Mouse (Mus musculus): Measurements from ENCODE around the gene Set. TPM values are rescaled to one million over a fixed set of nuclear protein-coding genes. Genes with fewer than 3 reads are reported as not detected.

The Set gene
- polyA plus RNA-seq, 1 experiment from 2014 or later = 776 TPM

DNA sequence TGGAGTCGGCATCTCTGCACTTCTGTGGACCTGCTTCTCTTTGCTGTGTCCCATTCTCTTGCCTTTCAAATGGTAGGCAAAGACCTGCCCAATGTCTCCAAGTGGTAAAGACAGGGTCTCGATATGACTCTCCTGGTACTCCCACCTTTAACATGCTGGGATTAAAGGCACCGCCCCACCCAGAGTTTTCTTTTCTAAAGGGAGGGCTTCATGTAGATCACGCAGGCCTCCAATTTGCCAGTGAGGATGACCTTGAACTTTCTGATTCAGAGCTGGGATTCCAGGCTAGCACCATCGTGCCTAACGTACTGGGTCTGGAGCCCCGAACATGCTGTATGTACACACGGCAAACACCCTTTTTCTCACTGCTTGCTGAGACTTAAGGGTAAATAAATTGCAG is 6.1 kb downstream of the Set start:
- Histone ChIP-seq H3K9me3 (no peaks in the 10 kb centered on the region), H3K4me3 (replicated peaks) (peak overlapping the region; percentile 57), H3K36me3 (replicated peaks) (peaks cover 4% of the 10 kb centered on the region), H3K27me3 (no peaks in the 10 kb centered on the region), H3K4me2 (peak overlapping the region; percentile 87), H3K9ac (peak overlapping the region; percentile 68), H3K27ac (peak overlapping the region; percentile 92), H3K4me1 (peaks cover 52% of the 10 kb centered on the region)
- WGBS = 7% methylated on average over 8 of the region's 8 CpGs
- ATAC-seq (ENCODE audit: low FRiP score) = no peak

DNA sequence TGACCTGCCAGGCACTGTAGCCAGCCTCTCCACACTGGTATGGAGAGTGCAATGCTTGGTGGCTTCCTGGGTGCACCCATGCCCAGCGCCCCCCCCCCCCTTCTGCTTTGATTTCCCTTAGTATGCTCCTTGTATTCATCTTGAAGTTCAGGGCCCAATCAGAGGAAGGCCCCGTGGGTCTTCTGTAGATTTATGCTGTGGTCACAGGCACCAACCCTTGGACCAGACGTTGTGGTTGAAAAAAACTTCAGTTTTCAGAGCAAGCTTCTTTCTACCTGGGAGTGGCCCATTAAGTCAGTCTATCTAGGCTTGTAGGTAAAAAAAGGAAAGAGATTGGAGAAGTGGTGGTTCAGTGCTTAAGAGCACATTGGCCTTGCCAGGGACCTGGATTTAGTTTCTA is 6.6 kb downstream of the Set start:
- Histone ChIP-seq H3K27me3 (no peaks in the 10 kb centered on the region), H3K36me3 (replicated peaks) (peaks cover 9% of the 10 kb centered on the region), H3K27ac (0 out of 2 replicates have a peak overlapping the region, but pooled peaks have one; percentile 92), H3K4me1 (peaks cover 53% of the 10 kb centered on the region), H3K9me3 (no peaks in the 10 kb centered on the region), H3K4me2 (peak overlapping the region; percentile 87), H3K4me3 (replicated peaks) (peak overlapping the region; percentile 57), H3K9ac (peak overlapping the region; percentile 68)
- WGBS = 9% methylated on average over 3 of the region's 3 CpGs
- ATAC-seq (ENCODE audit: low FRiP score) = no peak

DNA sequence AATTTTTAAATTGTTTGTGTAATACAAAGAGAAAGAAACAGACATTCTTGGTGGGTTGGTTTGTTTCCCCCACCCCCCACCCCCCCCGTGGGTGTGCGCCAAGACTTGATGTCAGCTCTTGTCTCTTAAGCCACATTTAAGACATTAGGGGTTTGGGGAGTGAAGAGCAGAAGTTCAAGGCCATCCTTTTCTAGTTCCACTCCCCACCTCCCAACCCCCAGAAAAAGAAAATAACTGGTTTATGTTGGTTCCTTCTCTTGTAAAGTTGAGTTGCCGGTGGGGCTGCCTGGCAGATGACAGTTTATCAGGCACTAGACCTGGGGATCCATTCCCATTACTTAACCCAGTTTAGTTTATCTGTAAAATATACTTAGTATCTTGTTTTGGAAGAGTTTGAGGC is 7.1 kb downstream of the Set start:
- Histone ChIP-seq H3K4me3 (replicated peaks) (peak overlapping the region; percentile 57), H3K27me3 (no peaks in the 10 kb centered on the region), H3K36me3 (replicated peaks) (peaks cover 13% of the 10 kb centered on the region), H3K9me3 (no peaks in the 10 kb centered on the region), H3K9ac (peak overlapping the region; percentile 68), H3K4me2 (peak overlapping the region; percentile 87), H3K27ac (no peak overlapping the region), H3K4me1 (peaks cover 53% of the 10 kb centered on the region)
- WGBS = 51% methylated on average over 3 of the region's 3 CpGs
- no peak for ATAC-seq (ENCODE audit: low FRiP score)

DNA sequence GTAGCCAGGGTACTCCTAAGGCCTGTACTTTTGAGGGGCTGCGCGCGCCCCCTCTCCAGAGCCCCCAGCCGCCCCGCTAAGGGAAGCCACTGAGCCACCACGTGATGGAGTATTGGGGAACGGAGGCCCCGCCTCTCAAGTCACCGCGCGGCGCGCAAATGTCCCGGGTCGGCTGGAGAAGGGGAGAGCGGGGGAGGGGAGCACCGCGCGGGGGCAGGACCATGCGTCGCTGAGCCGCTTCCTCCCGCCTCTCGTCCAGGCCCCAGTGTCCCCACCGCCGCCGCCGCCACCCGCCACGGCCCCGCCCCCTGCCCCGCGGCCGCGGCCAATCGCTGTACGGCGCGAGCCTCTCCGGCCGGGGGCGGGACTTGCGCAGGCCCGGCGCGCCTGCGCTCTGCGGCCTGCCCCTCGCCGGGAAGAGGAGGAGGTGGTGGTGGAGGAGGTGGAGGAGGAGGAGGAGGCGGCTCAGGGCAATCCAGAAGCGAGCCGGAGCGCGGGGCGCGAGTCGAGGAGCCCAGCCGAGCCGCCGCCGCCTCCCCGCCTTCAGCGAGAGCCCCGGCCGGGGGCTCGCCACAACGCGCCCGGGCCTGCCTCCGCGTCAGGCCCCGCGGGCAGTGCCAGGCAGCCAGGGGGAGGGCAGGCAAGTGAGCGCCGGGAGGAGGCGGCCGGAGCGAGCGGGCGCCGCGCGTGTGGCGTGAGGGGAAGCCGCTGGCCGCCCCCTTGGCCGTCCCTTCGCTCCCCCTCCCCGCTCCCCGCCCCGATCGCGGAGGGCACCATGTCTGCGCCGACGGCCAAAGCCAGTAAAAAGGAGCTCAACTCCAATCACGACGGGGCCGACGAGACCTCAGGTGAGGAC is 9.1 kb downstream of the Set start:
- peaks cover 28% of the 10 kb centered on the region for H3K36me3 ChIP-seq (replicated peaks)
- peak overlapping the region; percentile 100 for H3K9ac ChIP-seq
- peak overlapping the region; percentile 98 for H3K4me3 ChIP-seq (replicated peaks)
- peaks cover 51% of the 10 kb centered on the region for H3K4me1 ChIP-seq
- peak overlapping the region; percentile 100 for H3K27ac ChIP-seq
- under 1% methylated on average over 80 of the region's 101 CpGs for WGBS
- H3K4me2 ChIP-seq = peak overlapping the region; percentile 80
- no peaks in the 10 kb centered on the region for H3K27me3 ChIP-seq
- ATAC-seq (ENCODE audit: low FRiP score) = peak; percentile 93
- H3K9me3 ChIP-seq = no peaks in the 10 kb centered on the region

DNA sequence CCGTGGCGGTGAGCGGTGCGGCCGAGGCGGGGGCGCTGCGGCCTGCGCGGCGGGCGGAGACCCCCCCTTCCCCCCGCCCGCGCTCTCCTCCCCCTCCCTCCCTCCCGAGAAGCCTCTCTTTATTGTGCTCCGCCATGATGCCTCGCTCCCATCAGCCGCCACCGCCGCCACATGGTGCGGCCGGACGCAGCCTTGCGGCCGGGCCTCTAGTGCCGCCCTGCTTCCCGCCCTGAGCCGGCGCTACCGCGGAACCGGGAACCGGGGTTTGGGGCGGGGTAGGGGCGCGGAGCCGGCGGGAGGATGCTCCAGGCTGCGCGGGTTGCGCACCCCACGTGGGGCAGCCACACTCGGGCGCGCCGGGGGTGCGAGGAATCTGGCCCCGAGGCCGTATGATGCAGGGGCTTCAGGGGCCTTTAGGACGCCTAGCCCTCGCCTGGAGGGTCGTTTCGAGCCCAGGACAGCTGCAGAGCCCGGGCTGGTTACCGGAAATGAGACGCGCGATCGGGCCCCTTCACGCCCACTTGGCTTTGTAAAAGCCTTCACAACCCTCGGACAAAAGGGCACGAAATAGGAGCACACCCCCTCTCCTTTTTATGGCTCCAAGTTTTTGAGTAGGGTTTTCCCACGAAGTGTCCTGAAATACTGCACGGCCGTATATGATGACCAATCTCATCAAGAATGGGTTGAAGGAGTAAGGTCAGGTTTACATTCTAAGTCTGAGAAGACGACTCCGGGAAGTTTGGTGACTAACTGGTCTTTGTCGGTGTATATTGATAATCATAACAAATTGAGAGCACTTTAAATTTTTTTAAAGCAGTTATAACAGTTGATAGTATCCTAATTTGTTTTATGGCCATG is 10.1 kb downstream of the Set start:
- H3K9ac ChIP-seq = peak overlapping the region; percentile 100
- H3K4me1 ChIP-seq = peaks cover 42% of the 10 kb centered on the region
- H3K9me3 ChIP-seq = no peaks in the 10 kb centered on the region
- peaks cover 33% of the 10 kb centered on the region for H3K36me3 ChIP-seq (replicated peaks)
- peak overlapping the region; percentile 98 for H3K4me3 ChIP-seq (replicated peaks)
- H3K27ac ChIP-seq = peak overlapping the region; percentile 100
- H3K4me2 ChIP-seq = peak overlapping the region; percentile 80
- H3K27me3 ChIP-seq = no peaks in the 10 kb centered on the region
- ATAC-seq (ENCODE audit: low FRiP score) = peak; percentile 37
- WGBS = under 1% methylated on average over 46 of the region's 69 CpGs

DNA sequence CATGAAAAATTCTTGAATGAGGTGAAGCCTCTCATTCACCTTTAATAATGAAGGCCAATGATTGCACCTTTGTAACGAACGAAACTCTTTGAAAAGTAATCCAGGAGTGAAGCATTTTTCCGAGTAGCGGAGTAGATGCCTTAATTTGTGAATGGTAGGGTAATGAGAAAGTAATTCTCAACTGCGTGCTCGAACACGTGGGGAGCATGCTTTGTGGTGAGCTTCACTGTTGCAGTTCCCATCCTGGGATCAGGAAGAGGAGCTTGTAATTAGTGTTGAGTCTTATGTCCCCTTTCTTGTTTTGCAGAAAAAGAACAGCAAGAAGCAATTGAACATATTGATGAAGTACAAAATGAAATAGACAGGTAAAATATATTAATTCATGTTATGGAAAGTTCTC is 10.8 kb downstream of the Set start:
- H3K4me2 ChIP-seq = peak overlapping the region; percentile 80
- 18% methylated on average over 7 of the region's 7 CpGs for WGBS
- H3K4me1 ChIP-seq = peaks cover 35% of the 10 kb centered on the region
- no peaks in the 10 kb centered on the region for H3K9me3 ChIP-seq
- peak overlapping the region; percentile 98 for H3K4me3 ChIP-seq (replicated peaks)
- H3K27ac ChIP-seq = peak overlapping the region; percentile 100; the same call in 1 of the 2 replicates
- no peaks in the 10 kb centered on the region for H3K27me3 ChIP-seq
- peaks cover 40% of the 10 kb centered on the region for H3K36me3 ChIP-seq (replicated peaks)
- H3K9ac ChIP-seq = peak overlapping the region; percentile 100
- no peak for ATAC-seq (ENCODE audit: low FRiP score)

DNA sequence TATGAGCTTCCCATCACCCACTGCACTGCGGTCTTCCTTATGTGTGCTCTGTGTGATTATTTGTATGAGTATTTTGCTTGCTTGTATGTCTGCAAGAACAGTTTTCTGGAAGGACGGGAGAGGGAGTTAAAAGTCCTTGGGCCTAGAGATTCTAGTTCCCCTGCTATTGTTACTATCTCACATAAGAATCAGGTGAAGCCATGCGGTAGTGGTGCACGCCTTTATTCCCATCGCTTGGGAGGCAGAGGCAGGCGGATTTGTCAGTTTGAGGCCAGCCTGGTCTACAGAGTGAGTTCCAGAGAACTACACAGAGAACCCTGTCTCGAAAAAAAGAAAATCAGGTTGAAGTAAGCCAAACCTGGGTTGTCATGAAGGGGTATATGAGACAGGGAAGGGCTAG is 15.7 kb downstream of the Set start:
- H3K27me3 ChIP-seq = no peaks in the 10 kb centered on the region
- ATAC-seq (ENCODE audit: low FRiP score) = no peak
- no peak overlapping the region for H3K27ac ChIP-seq
- H3K9me3 ChIP-seq = no peaks in the 10 kb centered on the region
- H3K4me2 ChIP-seq = no peak overlapping the region
- peaks cover 10% of the 10 kb centered on the region for H3K4me1 ChIP-seq
- H3K4me3 ChIP-seq (replicated peaks) = no peak overlapping the region
- no peak overlapping the region for H3K9ac ChIP-seq
- 68% methylated on average over 7 of the region's 7 CpGs for WGBS
- H3K36me3 ChIP-seq (replicated peaks) = peaks cover 51% of the 10 kb centered on the region

DNA sequence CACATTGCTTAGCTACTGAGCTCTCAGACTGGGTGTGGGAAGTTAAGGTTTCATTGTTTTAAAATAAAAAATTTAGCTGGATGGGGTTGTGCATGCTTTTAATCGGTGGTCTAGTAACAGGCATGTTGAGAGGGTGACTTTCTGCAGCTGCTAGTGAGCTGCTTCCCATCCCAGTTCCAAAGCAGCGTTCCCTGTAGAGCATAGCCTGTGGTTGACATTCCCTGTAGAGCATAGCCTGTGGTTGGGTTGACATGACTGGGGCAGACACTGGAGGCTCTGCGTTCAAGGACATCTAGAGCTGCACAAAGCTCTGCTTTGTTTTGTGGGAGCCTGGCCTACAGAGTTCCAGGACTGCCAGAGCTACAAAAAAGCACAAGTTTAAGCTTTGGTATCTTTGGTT is 16.1 kb downstream of the Set start:
- no peak for ATAC-seq (ENCODE audit: low FRiP score)
- no peaks in the 10 kb centered on the region for H3K27me3 ChIP-seq
- WGBS = 67% methylated on average over 3 of the region's 3 CpGs
- H3K9me3 ChIP-seq = no peaks in the 10 kb centered on the region
- peaks cover 10% of the 10 kb centered on the region for H3K4me1 ChIP-seq
- H3K4me2 ChIP-seq = no peak overlapping the region
- H3K9ac ChIP-seq = no peak overlapping the region
- H3K4me3 ChIP-seq (replicated peaks) = no peak overlapping the region
- H3K36me3 ChIP-seq (replicated peaks) = peaks cover 47% of the 10 kb centered on the region
- no peak overlapping the region for H3K27ac ChIP-seq

DNA sequence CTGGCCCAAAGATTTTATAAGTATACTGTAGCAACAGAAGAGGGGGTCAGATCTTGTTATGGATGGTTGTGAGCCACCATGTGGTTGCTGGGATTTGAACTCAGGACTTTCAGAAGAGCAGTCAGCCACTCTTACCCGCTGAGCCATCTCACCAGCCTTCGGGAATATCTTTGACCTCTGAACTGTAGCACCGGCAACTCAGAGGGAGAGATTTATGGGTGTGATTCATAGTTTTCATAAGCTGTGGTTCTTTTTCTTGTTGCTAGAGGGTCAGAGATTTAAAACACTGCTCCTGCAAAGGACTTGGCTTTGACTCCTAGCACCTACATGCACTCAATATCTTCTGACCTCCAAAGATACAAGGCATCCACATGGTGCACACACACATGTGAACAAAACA is 18.4 kb downstream of the Set start:
- Histone ChIP-seq H3K36me3 (replicated peaks) (peaks cover 24% of the 10 kb centered on the region), H3K9me3 (no peaks in the 10 kb centered on the region), H3K4me1 (peaks cover 11% of the 10 kb centered on the region), H3K4me2 (no peak overlapping the region), H3K27ac (no peak overlapping the region), H3K9ac (no peak overlapping the region), H3K4me3 (replicated peaks) (no peak overlapping the region), H3K27me3 (no peaks in the 10 kb centered on the region)
- no peak for ATAC-seq (ENCODE audit: low FRiP score)
- 92% methylated on average over 3 of the region's 3 CpGs for WGBS

DNA sequence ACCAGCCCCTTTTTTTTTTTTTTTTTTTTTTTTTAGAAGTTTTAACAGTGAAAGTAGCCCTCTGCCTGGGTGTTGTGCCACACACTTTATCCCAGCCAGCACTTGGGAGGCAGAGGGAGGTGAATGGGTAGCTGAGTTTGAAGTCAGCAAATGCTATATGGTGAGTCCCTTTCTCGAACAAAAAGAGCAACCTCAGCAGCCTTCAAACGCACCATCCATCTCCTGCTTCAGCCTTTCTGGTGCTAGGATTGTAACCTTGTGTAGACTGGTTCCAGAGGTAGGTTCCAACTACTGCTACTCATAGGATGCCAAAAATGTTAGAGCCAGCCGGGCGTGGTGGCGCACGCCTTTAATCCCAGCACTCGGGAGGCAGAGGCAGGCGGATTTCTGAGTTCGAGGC is 19.3 kb downstream of the Set start:
- Histone ChIP-seq H3K4me1 (peaks cover 11% of the 10 kb centered on the region), H3K27ac (no peak overlapping the region), H3K9ac (no peak overlapping the region), H3K4me2 (no peak overlapping the region), H3K9me3 (no peaks in the 10 kb centered on the region), H3K27me3 (no peaks in the 10 kb centered on the region), H3K36me3 (replicated peaks) (peaks cover 26% of the 10 kb centered on the region), H3K4me3 (replicated peaks) (no peak overlapping the region)
- no peak for ATAC-seq (ENCODE audit: low FRiP score)
- WGBS = 90% methylated on average over 9 of the region's 9 CpGs

DNA sequence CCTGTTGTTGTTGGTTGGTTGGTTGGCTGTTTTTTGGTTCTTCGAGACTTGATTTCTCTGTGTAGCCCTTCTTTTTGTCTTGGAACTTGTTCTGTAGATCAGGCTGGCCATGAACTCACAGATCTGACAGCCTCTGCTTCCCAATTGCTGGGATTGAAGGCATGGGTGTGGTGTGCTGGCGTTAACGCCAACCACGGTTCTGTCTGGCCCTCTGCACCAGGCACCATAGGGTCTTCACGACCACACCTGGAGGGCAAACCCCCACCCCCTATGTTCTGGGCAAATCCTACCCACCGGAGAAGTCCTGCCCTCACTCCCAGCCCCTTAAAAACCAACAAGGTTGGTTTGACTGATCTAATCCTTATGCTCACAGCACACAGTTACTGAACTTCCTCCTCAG is 19.8 kb downstream of the Set start:
- ATAC-seq (ENCODE audit: low FRiP score) = peak; percentile 37
- H3K9me3 ChIP-seq = no peaks in the 10 kb centered on the region
- 0 out of 2 replicates have a peak overlapping the region, but pooled peaks have one; percentile 10 for H3K27ac ChIP-seq
- H3K27me3 ChIP-seq = no peaks in the 10 kb centered on the region
- no peak overlapping the region for H3K4me3 ChIP-seq (replicated peaks)
- WGBS = 67% methylated on average over 6 of the region's 6 CpGs
- peaks cover 11% of the 10 kb centered on the region for H3K4me1 ChIP-seq
- peak overlapping the region; percentile 66 for H3K4me2 ChIP-seq
- H3K9ac ChIP-seq = peak overlapping the region; percentile 60; the same call in 1 of the 2 replicates
- peaks cover 23% of the 10 kb centered on the region for H3K36me3 ChIP-seq (replicated peaks)

Measured in forebrain, embryonic 12.5 days (tissue).